Mouse (Mus musculus) cerebellum, adult 2 months (tissue): ENCODE data around the gene Clec4a1. TPM values are rescaled to one million over a fixed set of nuclear protein-coding genes. Genes with fewer than 3 reads are reported as not detected.
A peak's percentile ranks its signal among the peaks of the same experiment; 100 is the strongest.

Experiments
- DNase-seq, 2 experiments: peaks; one replicate each; pipeline ENCODE4 v3.0.0; 2021
- H3K27ac ChIP-seq: fragments of 200-500 bp; 2 replicates; pipeline ENCODE4 v1.5.1; 2012; ENCODE audit warnings: low read length, control low read depth, inconsistent platforms; ENCODE audit not compliant: insufficient read depth
- H3K27me3 ChIP-seq: fragments of 200-500 bp; 2 replicates; pipeline ENCODE4 v1.6.1; 2012; ENCODE audit warnings: inconsistent platforms, mild to moderate bottlenecking, low read length, moderate library complexity; ENCODE audit not compliant: control insufficient read depth, insufficient read depth
- H3K4me1 ChIP-seq: fragments of 200-500 bp; 2 replicates; pipeline ENCODE4 v1.6.1; 2011; ENCODE audit warnings: low read length; ENCODE audit not compliant: control insufficient read depth, insufficient read depth
- H3K4me3 ChIP-seq: fragments of 200-500 bp; replicated peaks from 2 replicates; pipeline ENCODE3; 2011; ENCODE audit warnings: mild to moderate bottlenecking, low read depth, low read length, control low read depth; ENCODE audit not compliant: insufficient read depth
- CTCF ChIP-seq: fragments of 200-500 bp; IDR thresholded peaks from 2 replicates; pipeline ENCODE4 v1.5.1; 2011; ENCODE audit warnings: low read depth, mild to moderate bottlenecking, control low read depth, low read length, moderate library complexity, borderline replicate concordance; ENCODE audit not compliant: insufficient read depth
- POLR2A ChIP-seq: fragments of 200-500 bp; IDR thresholded peaks from 2 replicates; pipeline ENCODE4 v1.6.1; 2011; ENCODE audit warnings: low read length, control low read depth, borderline replicate concordance; ENCODE audit not compliant: insufficient read depth
- WGBS: fragments of 180-500 bp; shearing (Covaris S2); methylation state at CpG from one replicate; pipeline ENCODE4 v1.1.7; 2018; 5-methylcytosine and 5-hydroxymethylcytosine counted together
- polyA plus RNA-seq: library from polyadenylated mRNA; depleted of rRNA; stranded (reverse); fragments of >200 nt; gene quantifications from 2 replicates; pipeline ENCODE4 v1.2.3, GENCODE M21; 2012; rRNA removed

Gene Clec4a1
- 0.13 and 0.16 TPM in 2 replicates for polyA plus RNA-seq

- DNase-seq: no peak
- no peaks in the 10 kb centered on the region for H3K4me1 ChIP-seq
- H3K27me3 ChIP-seq: no peaks in the 10 kb centered on the region
- no peak for TF ChIP-seq CTCF
- no peak for TF ChIP-seq POLR2A
- WGBS: 52% methylated on average over 4 of the region's 4 CpGs
- no peak within 1 kb of the TSS for H3K27ac ChIP-seq
- H3K4me3 ChIP-seq: no peak within 1 kb of the TSS
Measured at GRCm38 (mm10) chr6:122921451-122921850, at the start of gene Clec4a1. Clec4a1 (plus strand) TSS chr6:122921848.

GRCm38 (mm10) chr6:122872800-122873199 lies 48.8 kb upstream of the Clec4a1 start:
- DNase-seq: no peak
- no peak for TF ChIP-seq CTCF
- TF ChIP-seq POLR2A: no peak
- H3K27ac ChIP-seq: no peak overlapping the region
- H3K4me1 ChIP-seq: peaks cover 3% of the 10 kb centered on the region; the same call in 1 of the 2 replicates
- no peak overlapping the region for H3K4me3 ChIP-seq
- no peaks in the 10 kb centered on the region for H3K27me3 ChIP-seq
- WGBS: 93% methylated on average over 5 of the region's 5 CpGs

GRCm38 (mm10) chr6:122873871-122874719 lies 47.6 kb upstream of the Clec4a1 start, which contains the start of gene Necap1:
Necap1 (plus strand) TSS chr6:122874474.
- peak within 1 kb of the TSS; percentile 84 for H3K27ac ChIP-seq
- H3K4me1 ChIP-seq: peaks cover 3% of the 10 kb centered on the region; the same call in 1 of the 2 replicates
- peak; percentile 97 to 99 for DNase-seq
- TF ChIP-seq POLR2A: peak; percentile 79
- peak; percentile 81 for TF ChIP-seq CTCF
- no peaks in the 10 kb centered on the region for H3K27me3 ChIP-seq
- WGBS: 5% methylated on average over 43 of the region's 43 CpGs
- H3K4me3 ChIP-seq: peak within 1 kb of the TSS; percentile 77

GRCm38 (mm10) chr6:122874720-122875389 lies 46.8 kb upstream of the Clec4a1 start:
- DNase-seq: peak in 1 of 2 experiments; percentile 82
- Histone ChIP-seq H3K4me1 (peaks cover 3% of the 10 kb centered on the region; the same call in 1 of the 2 replicates), H3K27ac (peak overlapping the region; percentile 84), H3K27me3 (no peaks in the 10 kb centered on the region), H3K4me3 (peak overlapping the region; percentile 77)
- under 1% methylated on average over 31 of the region's 31 CpGs for WGBS
- no peak for TF ChIP-seq CTCF
- TF ChIP-seq POLR2A: no peak

- H3K27me3 ChIP-seq: no peaks in the 10 kb centered on the region
- WGBS: 84% methylated on average over 7 of the region's 7 CpGs
- no peak overlapping the region for H3K4me3 ChIP-seq
- no peak overlapping the region for H3K27ac ChIP-seq
- H3K4me1 ChIP-seq: peaks cover 3% of the 10 kb centered on the region; the same call in 1 of the 2 replicates
- TF ChIP-seq POLR2A: no peak
- no peak for TF ChIP-seq CTCF
- DNase-seq: no peak
Measured at GRCm38 (mm10) chr6:122879141-122879735, 42.4 kb upstream of the Clec4a1 start.

GRCm38 (mm10) chr6:122879781-122880505 lies 41.7 kb upstream of the Clec4a1 start:
- Histone ChIP-seq H3K4me3 (no peak overlapping the region), H3K27ac (no peak overlapping the region), H3K4me1 (peaks cover 3% of the 10 kb centered on the region; the same call in 1 of the 2 replicates), H3K27me3 (no peaks in the 10 kb centered on the region)
- DNase-seq: no peak
- no peak for TF ChIP-seq POLR2A
- TF ChIP-seq CTCF: no peak
- WGBS: 91% methylated on average over 7 of the region's 7 CpGs

- TF ChIP-seq POLR2A (no peak), CTCF (no peak)
- no peaks in the 10 kb centered on the region for H3K27me3 ChIP-seq
- no peak overlapping the region for H3K27ac ChIP-seq
- 94% methylated on average over 12 of the region's 12 CpGs for WGBS
- H3K4me1 ChIP-seq: no peaks in the 10 kb centered on the region
- H3K4me3 ChIP-seq: no peak overlapping the region
- no peak for DNase-seq
Measured at GRCm38 (mm10) chr6:122881287-122881686, 40.4 kb upstream of the Clec4a1 start.
